Mouse (Mus musculus): ENCODE measurements at regions not wholly inside any gene's neighbourhood (a gene's known extent, or its start where the extent isn't known, plus 50 kb on each side); places are given as distances from the start of the nearest gene placed in this dataset.

DNA sequence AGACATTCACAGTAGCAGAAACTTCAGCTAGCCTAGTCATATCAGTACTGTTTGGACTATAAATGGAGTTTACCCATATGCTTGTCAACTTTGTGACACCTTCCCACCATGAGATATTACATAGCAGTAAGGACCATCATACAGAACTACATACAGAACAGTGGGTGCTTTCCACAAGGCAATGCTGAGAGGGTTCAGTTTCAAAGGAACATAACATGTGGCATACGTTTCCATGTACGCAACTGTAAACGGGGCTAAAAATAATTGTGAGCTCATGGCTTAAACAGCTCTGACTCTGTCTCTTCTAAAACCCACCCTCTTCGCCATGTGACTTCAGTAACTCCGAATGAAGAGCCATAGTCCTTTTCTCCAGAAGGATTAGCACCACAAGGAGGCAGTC is 109.0 kb upstream of the Rasgrp1 start:
- TF ChIP-seq POLR2A (IDR thresholded peaks at IDR 0.05; ENCODE audit: low read depth, low read length) (no peak), CTCF (IDR thresholded peaks at IDR 0.05; ENCODE audit: extremely low read depth, insufficient read length, insufficient replicate concordance, low read depth, low read length) (no peak)

Data from small intestine, adult 2 months (tissue).